Mouse (Mus musculus): ENCODE data around the gene Trpv5.

GRCm38 (mm10) chr6:41635211-41635610, 45.4 kb downstream of the Trpv5 start:
- TF ChIP-seq POLR2A (IDR thresholded peaks at IDR 0.05; ENCODE audit: extremely low read depth, insufficient read depth, low read length) (no peak), CTCF (IDR thresholded peaks at IDR 0.05; ENCODE audit: extremely low read depth, insufficient read depth, low read length) (no peak)

Data from cortical plate, adult 2 months (tissue).